Mouse (Mus musculus): ENCODE measurements around the gene Olfr566. TPM values are rescaled to one million over a fixed set of nuclear protein-coding genes. Genes with fewer than 3 reads are reported as not detected.

Gene Olfr566
- polyA plus RNA-seq (2012; rRNA removed), result not detected in 2 replicates

DNA sequence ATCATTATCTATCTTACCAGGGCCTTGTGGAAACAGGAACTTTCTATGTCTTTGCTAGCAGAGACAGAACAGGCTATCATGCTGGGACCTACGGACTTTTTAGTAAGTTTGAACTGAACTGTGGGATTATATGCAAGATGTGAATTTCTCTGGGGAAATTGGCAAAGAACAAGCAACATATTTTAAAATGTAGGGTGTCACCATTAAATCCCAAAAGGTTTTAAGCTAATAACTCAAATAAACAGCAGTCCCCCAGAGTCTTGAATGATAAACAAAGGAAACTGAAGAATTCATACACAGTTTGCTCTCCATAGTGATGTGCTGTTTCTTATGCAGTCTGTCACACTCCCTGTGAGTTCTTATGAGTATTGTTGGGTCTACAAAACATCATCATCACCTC lies at the start of gene Olfr566:
Gene Olfr566, minus strand, starts transcription at position 101 of the 400 bp plus-strand sequence.
- TF ChIP-seq POLR2A (IDR thresholded peaks at IDR 0.05; ENCODE audit: extremely low read depth, insufficient read depth, low read length) (no peak), CTCF (IDR thresholded peaks at IDR 0.05; ENCODE audit: extremely low read depth, insufficient read depth, low read length) (no peak)
- no peaks in the 10 kb centered on the region for H3K4me1 ChIP-seq (ENCODE audit: control insufficient read depth, insufficient read depth, low read length)

DNA sequence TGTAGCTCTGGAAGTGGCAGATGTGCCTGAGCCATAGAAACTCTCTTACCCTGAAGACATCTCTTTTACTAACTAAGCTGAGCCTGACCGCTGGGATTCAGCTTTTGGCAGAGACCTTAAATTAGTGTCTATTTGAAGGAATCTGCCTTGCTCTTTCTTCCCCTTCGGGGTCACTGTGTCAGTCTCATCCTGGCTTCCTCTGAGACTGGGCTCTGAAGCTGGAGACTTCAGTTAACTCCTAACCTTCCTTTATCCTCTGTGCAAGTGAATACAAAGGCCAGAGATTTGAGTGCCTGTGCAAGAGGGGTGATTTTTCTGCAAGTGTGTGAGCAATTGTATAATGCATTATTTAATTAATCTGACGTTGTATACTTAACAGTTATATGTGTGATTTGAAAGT lies 32.2 kb upstream of the Olfr566 start, which contains the start of gene Olfr569:
Gene Olfr569, minus strand, starts transcription at position 101 of the 400 bp plus-strand sequence.
- TF ChIP-seq CTCF (IDR thresholded peaks at IDR 0.05; ENCODE audit: extremely low read depth, insufficient read depth, low read length) (no peak), POLR2A (IDR thresholded peaks at IDR 0.05; ENCODE audit: extremely low read depth, insufficient read depth, low read length) (no peak)
- H3K27ac ChIP-seq (ENCODE audit: insufficient read depth, low read length), result no peak within 1 kb of the TSS
- H3K4me1 ChIP-seq (ENCODE audit: control insufficient read depth, insufficient read depth, low read length), result no peaks in the 10 kb centered on the region
- H3K4me3 ChIP-seq (ENCODE audit: insufficient read depth, low read length), result no peak within 1 kb of the TSS

More for the DNA sequence above, at the start of gene Olfr566:
- Histone ChIP-seq H3K4me3 (ENCODE audit: insufficient read depth, low read length) (no peak within 1 kb of the TSS), H3K27ac (ENCODE audit: insufficient read depth, low read length) (no peak within 1 kb of the TSS)

DNA sequence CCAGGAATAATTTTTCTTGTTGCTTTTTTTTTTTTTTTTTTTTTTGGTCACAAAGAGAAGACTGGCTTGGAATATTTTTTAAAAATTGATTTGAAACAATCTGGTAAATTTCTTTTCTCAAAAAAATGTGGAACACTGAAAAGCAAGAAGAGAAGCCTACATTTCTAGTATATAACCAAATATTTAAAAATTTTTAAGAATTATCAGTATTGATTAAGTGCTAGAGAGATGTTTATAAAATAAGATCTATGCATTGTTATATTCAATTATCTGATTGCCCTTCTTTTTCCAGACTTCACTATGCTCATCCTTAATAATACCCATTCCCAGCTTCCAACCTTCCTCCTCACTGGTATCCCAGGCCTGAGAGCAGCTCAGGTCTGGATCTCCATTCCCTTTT lies 18.3 kb upstream of the Olfr566 start, which contains the start of gene Olfr568:
Gene Olfr568, plus strand, starts transcription at position 301 of the 400 bp plus-strand sequence.
- H3K4me3 ChIP-seq (ENCODE audit: insufficient read depth, low read length), result no peak within 1 kb of the TSS
- TF ChIP-seq POLR2A (IDR thresholded peaks at IDR 0.05; ENCODE audit: extremely low read depth, insufficient read depth, low read length) (no peak), CTCF (IDR thresholded peaks at IDR 0.05; ENCODE audit: extremely low read depth, insufficient read depth, low read length) (no peak)
- H3K27ac ChIP-seq (ENCODE audit: insufficient read depth, low read length), result no peak within 1 kb of the TSS
- no peaks in the 10 kb centered on the region for H3K4me1 ChIP-seq (ENCODE audit: control insufficient read depth, insufficient read depth, low read length)

DNA sequence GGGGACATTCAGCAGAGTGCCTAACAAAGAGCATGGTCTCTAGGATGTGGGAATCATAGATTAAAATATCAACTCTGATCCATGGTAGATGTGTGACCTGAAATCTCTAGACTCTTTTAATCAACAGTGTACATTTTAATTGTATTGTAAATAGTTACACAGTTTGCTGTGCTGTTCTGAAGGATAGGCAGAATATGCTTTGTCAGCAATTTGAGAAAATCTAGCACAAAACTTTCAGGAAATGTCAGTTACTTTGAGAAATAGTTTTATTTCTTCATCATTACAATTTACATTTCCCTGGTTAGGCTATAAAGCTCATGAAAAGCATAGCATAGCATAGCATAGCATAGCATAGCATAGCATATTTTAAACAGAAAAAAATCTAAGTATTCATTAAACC lies 2.8 kb downstream of the Olfr566 start:
- no peak for TF ChIP-seq CTCF (IDR thresholded peaks at IDR 0.05; ENCODE audit: extremely low read depth, insufficient read depth, low read length)
- TF ChIP-seq POLR2A (IDR thresholded peaks at IDR 0.05; ENCODE audit: extremely low read depth, insufficient read depth, low read length), result no peak
- H3K4me3 ChIP-seq (ENCODE audit: insufficient read depth, low read length), result no peak overlapping the region
- no peak overlapping the region for H3K27ac ChIP-seq (ENCODE audit: insufficient read depth, low read length)
- no peaks in the 10 kb centered on the region for H3K4me1 ChIP-seq (ENCODE audit: control insufficient read depth, insufficient read depth, low read length)

Other genes starting within 250 kb of the Olfr566 start
- gene Olfr553, start 240.5 kb downstream of the Olfr566 start, polyA plus RNA-seq (2012; rRNA removed), result not detected in 2 replicates
- not detected in 2 replicates for gene Olfr554, start 220.3 kb downstream of the Olfr566 start, polyA plus RNA-seq (2012; rRNA removed)
- not detected in 2 replicates for gene Olfr555, start 199.9 kb downstream of the Olfr566 start, polyA plus RNA-seq (2012; rRNA removed)
- gene Olfr556, start 193.9 kb downstream of the Olfr566 start, polyA plus RNA-seq (2012; rRNA removed), result not detected in 2 replicates
- gene Trim68, start 171.4 kb downstream of the Olfr566 start, polyA plus RNA-seq (2012; rRNA removed), result 15.8 and 16.8 TPM in 2 replicates
- gene Olfr557, start 162.9 kb downstream of the Olfr566 start, polyA plus RNA-seq (2012; rRNA removed), result 0.09 and 0.10 TPM in 2 replicates
- 0.40 and 0.47 TPM in 2 replicates for gene Olfr558, start 156.6 kb downstream of the Olfr566 start, polyA plus RNA-seq (2012; rRNA removed)
- not detected in 2 replicates for gene Olfr33, start 139.7 kb downstream of the Olfr566 start, polyA plus RNA-seq (2012; rRNA removed)
- not detected in 2 replicates for gene Olfr559, start 131.3 kb downstream of the Olfr566 start, polyA plus RNA-seq (2012; rRNA removed)
- gene Olfr560, start 99.4 kb downstream of the Olfr566 start, polyA plus RNA-seq (2012; rRNA removed), result 0.23 and 0.36 TPM in 2 replicates
- 4.7 TPM in 2 replicates for gene Olfr78, start 99.3 kb downstream of the Olfr566 start, polyA plus RNA-seq (2012; rRNA removed)
- gene Olfr561, start 87.5 kb downstream of the Olfr566 start, polyA plus RNA-seq (2012; rRNA removed), result 0.08 TPM in 1 of 2 replicates, not detected in the other
- not detected in 2 replicates for gene Olfr564, start 55.3 kb downstream of the Olfr566 start, polyA plus RNA-seq (2012; rRNA removed)
- not detected in 2 replicates for gene Olfr568, start 18.4 kb upstream of the Olfr566 start, polyA plus RNA-seq (2012; rRNA removed)
- not detected in 2 replicates for gene Olfr569, start 32.1 kb upstream of the Olfr566 start, polyA plus RNA-seq (2012; rRNA removed)
- gene Olfr570, start 35.8 kb upstream of the Olfr566 start, polyA plus RNA-seq (2012; rRNA removed), result not detected in 2 replicates
- not detected in 2 replicates for gene Olfr571, start 58.8 kb upstream of the Olfr566 start, polyA plus RNA-seq (2012; rRNA removed)
- not detected in 2 replicates for gene Olfr572, start 65.6 kb upstream of the Olfr566 start, polyA plus RNA-seq (2012; rRNA removed)
- gene Olfr573-ps1, start 83.8 kb upstream of the Olfr566 start, polyA plus RNA-seq (2012; rRNA removed), result not detected in 2 replicates
- gene Olfr574, start 89.7 kb upstream of the Olfr566 start, polyA plus RNA-seq (2012; rRNA removed), result not detected in 2 replicates
- gene Olfr575, start 100.0 kb upstream of the Olfr566 start, polyA plus RNA-seq (2012; rRNA removed), result not detected in 2 replicates
- gene Olfr576, start 103.9 kb upstream of the Olfr566 start, polyA plus RNA-seq (2012; rRNA removed), result not detected in 2 replicates
- gene Olfr577, start 117.2 kb upstream of the Olfr566 start, polyA plus RNA-seq (2012; rRNA removed), result not detected in 2 replicates
- not detected in 2 replicates for gene Olfr578, start 130.6 kb upstream of the Olfr566 start, polyA plus RNA-seq (2012; rRNA removed)
- not detected in 2 replicates for gene Olfr582, start 179.3 kb upstream of the Olfr566 start, polyA plus RNA-seq (2012; rRNA removed)
- not detected in 2 replicates for gene Olfr583, start 192.5 kb upstream of the Olfr566 start, polyA plus RNA-seq (2012; rRNA removed)
- not detected in 2 replicates for gene Olfr584, start 223.1 kb upstream of the Olfr566 start, polyA plus RNA-seq (2012; rRNA removed)
- not detected in 2 replicates for gene Olfr585, start 239.0 kb upstream of the Olfr566 start, polyA plus RNA-seq (2012; rRNA removed)